Mouse (Mus musculus) embryonic facial prominence, embryonic 10.5 days (tissue): ENCODE data around the gene Tm9sf3. TPM values are rescaled to one million over a fixed set of nuclear protein-coding genes. Genes with fewer than 3 reads are reported as not detected.

Experiments used
- DNase-seq: peaks from one replicate; pipeline ENCODE4 v3.0.0-alpha.2; 2017; ENCODE audit warnings: low spot score
- H3K27ac ChIP-seq: fragments of 300-500 bp; sonication (generic); replicated peaks from 2 replicates; pipeline ENCODE4 v1.5.1; 2016; ENCODE audit warnings: mild to moderate bottlenecking
- H3K27me3 ChIP-seq: fragments of 300-500 bp; sonication (generic); replicated peaks from 2 replicates; pipeline ENCODE4 v1.6.1; 2016; ENCODE audit warnings: low read depth, mild to moderate bottlenecking; ENCODE audit not compliant: poor library complexity, severe bottlenecking
- H3K36me3 ChIP-seq: fragments of 300-500 bp; sonication (generic); replicated peaks from 2 replicates; pipeline ENCODE4 v1.6.1; 2016; ENCODE audit warnings: mild to moderate bottlenecking, moderate library complexity
- H3K4me1 ChIP-seq: fragments of 300-500 bp; sonication (generic); 2 replicates; pipeline ENCODE4 v1.6.1; 2016
- H3K4me3 ChIP-seq: fragments of 300-500 bp; sonication (generic); 2 replicates; pipeline ENCODE4 v1.5.1; 2016; ENCODE audit warnings: mild to moderate bottlenecking, moderate library complexity
- H3K9me3 ChIP-seq: fragments of 300-500 bp; sonication (generic); 2 replicates; pipeline ENCODE4 v1.6.1; 2016; ENCODE audit warnings: mild to moderate bottlenecking
- WGBS: fragments of 180-500 bp; shearing (Covaris S2); methylation state at CpG from one replicate; pipeline ENCODE4 v1.1.7; 2016; 5-methylcytosine and 5-hydroxymethylcytosine counted together
- polyA plus RNA-seq: library from polyadenylated mRNA; unstranded; fragments of >200 nt; fragmentation: Nextera tagmentation; extraction: Ambion mirVana; gene quantifications from 2 replicates; pipeline ENCODE4 v1.2.1, GENCODE M21; 2016

Tm9sf3 gene
- polyA plus RNA-seq, 1 experiment from 2014 or later = 95.9 TPM

- Histone ChIP-seq H3K27me3 (peaks cover 13% of the 10 kb centered on the region; the same call in 1 of the 2 replicates), H3K4me3 (no peak overlapping the region), H3K4me1 (no peaks in the 10 kb centered on the region), H3K27ac (no peak overlapping the region), H3K36me3 (no peaks in the 10 kb centered on the region), H3K9me3 (no peaks in the 10 kb centered on the region)
- WGBS = 87% methylated on average over 12 of the region's 12 CpGs
- DNase-seq = no peak
These were observed 66.2 kb downstream of the Tm9sf3 start for GRCm38 (mm10) chr19:41197606-41198005.

- WGBS = 79% methylated on average over 1 of the region's 1 CpGs
These were observed 70.4 kb downstream of the Tm9sf3 start for GRCm38 (mm10) chr19:41193379-41193778.

GRCm38 (mm10) chr19:41192953-41193352 is 70.8 kb downstream of the Tm9sf3 start:
- Histone ChIP-seq H3K4me3 (no peak overlapping the region), H3K27me3 (peaks cover 17% of the 10 kb centered on the region; the same call in 1 of the 2 replicates), H3K36me3 (no peaks in the 10 kb centered on the region), H3K9me3 (no peaks in the 10 kb centered on the region), H3K27ac (no peak overlapping the region), H3K4me1 (no peaks in the 10 kb centered on the region)
- 92% methylated on average over 4 of the region's 4 CpGs for WGBS
- no peak for DNase-seq

More at GRCm38 (mm10) chr19:41193379-41193778, 70.4 kb downstream of the Tm9sf3 start:
- DNase-seq = no peak
- H3K36me3 ChIP-seq = no peaks in the 10 kb centered on the region
- H3K27me3 ChIP-seq = peaks cover 17% of the 10 kb centered on the region; the same call in 1 of the 2 replicates
- H3K4me1 ChIP-seq = no peaks in the 10 kb centered on the region
- no peaks in the 10 kb centered on the region for H3K9me3 ChIP-seq
- no peak overlapping the region for H3K27ac ChIP-seq
- no peak overlapping the region for H3K4me3 ChIP-seq

GRCm38 (mm10) chr19:41191724-41192123 is 72.1 kb downstream of the Tm9sf3 start:
- WGBS = 80% methylated on average over 9 of the region's 9 CpGs
- Histone ChIP-seq H3K4me3 (no peak overlapping the region), H3K9me3 (no peaks in the 10 kb centered on the region), H3K4me1 (no peaks in the 10 kb centered on the region), H3K36me3 (no peaks in the 10 kb centered on the region), H3K27me3 (peaks cover 17% of the 10 kb centered on the region; the same call in 1 of the 2 replicates), H3K27ac (no peak overlapping the region)
- DNase-seq = peak; percentile 57

- peaks cover 17% of the 10 kb centered on the region; the same call in 1 of the 2 replicates for H3K27me3 ChIP-seq
- 69% methylated on average over 6 of the region's 6 CpGs for WGBS
- H3K4me1 ChIP-seq = no peaks in the 10 kb centered on the region
- H3K27ac ChIP-seq = no peak overlapping the region
- H3K4me3 ChIP-seq = no peak overlapping the region
- no peaks in the 10 kb centered on the region for H3K9me3 ChIP-seq
- DNase-seq = no peak
- no peaks in the 10 kb centered on the region for H3K36me3 ChIP-seq
These were observed 72.8 kb downstream of the Tm9sf3 start for GRCm38 (mm10) chr19:41190876-41191434.

DNA sequence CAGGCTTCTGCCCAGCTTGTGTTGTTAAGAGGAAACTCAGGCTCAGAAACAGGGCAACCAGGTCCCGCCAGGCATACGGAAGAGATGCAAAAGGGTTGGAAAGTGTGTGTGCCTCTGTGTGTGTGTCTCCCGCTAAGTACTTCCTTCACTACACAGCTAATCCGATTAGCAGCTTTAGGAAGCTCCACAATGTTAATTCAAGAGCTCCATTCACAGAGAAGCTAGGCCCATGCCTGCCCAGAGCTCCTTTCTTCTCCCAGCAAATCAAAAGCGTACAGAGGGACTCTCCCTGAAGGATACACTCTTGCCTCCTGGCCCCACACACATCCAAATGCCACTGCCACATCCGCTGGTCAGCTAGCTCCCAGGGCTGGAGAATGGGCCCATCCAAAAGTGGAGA is 86.5 kb downstream of the Tm9sf3 start:
- Histone ChIP-seq H3K27me3 (peaks cover 72% of the 10 kb centered on the region), H3K4me1 (no peaks in the 10 kb centered on the region), H3K36me3 (no peaks in the 10 kb centered on the region), H3K4me3 (no peak overlapping the region), H3K27ac (no peak overlapping the region), H3K9me3 (no peaks in the 10 kb centered on the region)
- WGBS = 15% methylated on average over 6 of the region's 6 CpGs
- no peak for DNase-seq

GRCm38 (mm10) chr19:41176881-41177280 is 86.9 kb downstream of the Tm9sf3 start:
- no peaks in the 10 kb centered on the region for H3K4me1 ChIP-seq
- peaks cover 72% of the 10 kb centered on the region for H3K27me3 ChIP-seq
- no peak overlapping the region for H3K27ac ChIP-seq
- no peaks in the 10 kb centered on the region for H3K36me3 ChIP-seq
- WGBS = 55% methylated on average over 2 of the region's 2 CpGs
- H3K4me3 ChIP-seq = no peak overlapping the region
- H3K9me3 ChIP-seq = no peaks in the 10 kb centered on the region
- no peak for DNase-seq

DNA sequence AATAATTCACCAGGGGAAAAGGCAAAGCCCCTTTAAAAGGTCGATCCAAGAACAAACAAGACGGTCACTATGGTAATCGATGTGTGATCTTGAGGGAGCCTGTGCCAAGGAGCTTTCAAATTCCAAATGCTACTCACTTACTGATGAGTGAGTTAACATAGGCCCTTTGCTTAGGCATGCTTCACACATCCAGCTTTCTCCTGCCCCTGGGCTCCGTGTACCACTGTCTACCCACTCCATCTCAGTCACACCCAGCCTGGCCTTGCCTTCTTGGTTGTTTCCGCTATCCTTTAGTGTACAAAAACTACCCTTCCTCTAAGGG is 97.9 kb downstream of the Tm9sf3 start:
- Histone ChIP-seq H3K4me3 (no peak overlapping the region), H3K9me3 (no peaks in the 10 kb centered on the region), H3K27ac (no peak overlapping the region), H3K36me3 (no peaks in the 10 kb centered on the region), H3K4me1 (0 out of 2 replicates have a peak, but pooled peaks cover 2% of the 10 kb centered on the region), H3K27me3 (no peaks in the 10 kb centered on the region)
- DNase-seq = no peak
- WGBS = 91% methylated on average over 5 of the region's 5 CpGs

GRCm38 (mm10) chr19:41165144-41165913 is 98.5 kb downstream of the Tm9sf3 start:
- no peaks in the 10 kb centered on the region for H3K27me3 ChIP-seq
- H3K36me3 ChIP-seq = no peaks in the 10 kb centered on the region
- no peaks in the 10 kb centered on the region for H3K9me3 ChIP-seq
- peaks cover 4% of the 10 kb centered on the region for H3K4me1 ChIP-seq
- DNase-seq = no peak
- no peak overlapping the region for H3K27ac ChIP-seq
- 80% methylated on average over 14 of the region's 14 CpGs for WGBS
- H3K4me3 ChIP-seq = no peak overlapping the region

GRCm38 (mm10) chr19:41164447-41165095 is 99.2 kb downstream of the Tm9sf3 start:
- Histone ChIP-seq H3K36me3 (no peaks in the 10 kb centered on the region), H3K27ac (no peak overlapping the region), H3K9me3 (no peaks in the 10 kb centered on the region), H3K27me3 (no peaks in the 10 kb centered on the region), H3K4me3 (no peak overlapping the region), H3K4me1 (peaks cover 8% of the 10 kb centered on the region)
- 58% methylated on average over 10 of the region's 10 CpGs for WGBS
- no peak for DNase-seq
